Mouse (Mus musculus) stomach, embryonic 14.5 days (tissue): Measurements from ENCODE around the gene Filip1l. TPM values are rescaled to one million over a fixed set of nuclear protein-coding genes. Genes with fewer than 3 reads are reported as not detected.

Source experiments
- ATAC-seq: fragments of 200-750 bp; cut with Nextera tagmentation; 2 replicates; pipeline ENCODE4 v1.8.0; 2017; ENCODE audit warnings: low read depth, moderate TSS enrichment; ENCODE audit not compliant: insufficient number of reproducible peaks, insufficient read depth, low FRiP score
- H3K27ac ChIP-seq: fragments of 300-500 bp; sonication (generic); 2 replicates; pipeline ENCODE4 v1.5.1; 2014; ENCODE audit warnings: mild to moderate bottlenecking, low read length, moderate library complexity, mixed read lengths
- H3K27me3 ChIP-seq: fragments of 300-500 bp; sonication (generic); 2 replicates; pipeline ENCODE4 v1.6.1; 2014; ENCODE audit warnings: low read length, control low read depth, mixed read lengths; ENCODE audit not compliant: control insufficient read depth, insufficient read depth
- H3K36me3 ChIP-seq: fragments of 300-500 bp; sonication (generic); 2 replicates; pipeline ENCODE4 v1.6.1; 2014; ENCODE audit warnings: mild to moderate bottlenecking, control low read depth, low read length, moderate library complexity, mixed read lengths; ENCODE audit not compliant: control insufficient read depth, insufficient read depth
- H3K4me1 ChIP-seq: fragments of 300-500 bp; sonication (generic); 2 replicates; pipeline ENCODE4 v1.6.1; 2014; ENCODE audit warnings: low read length, control low read depth, mixed read lengths; ENCODE audit not compliant: control insufficient read depth, insufficient read depth
- H3K4me2 ChIP-seq: fragments of 300-500 bp; sonication (generic); replicated peaks from 2 replicates; pipeline ENCODE4 v1.6.1; 2014; ENCODE audit warnings: low read depth, low read length, control low read depth
- H3K4me3 ChIP-seq: fragments of 300-500 bp; sonication (generic); 2 replicates; pipeline ENCODE4 v1.5.1; 2014; ENCODE audit warnings: low read depth, low read length, control low read depth
- H3K9ac ChIP-seq: fragments of 300-500 bp; sonication (generic); replicated peaks from 2 replicates; pipeline ENCODE4 v1.6.1; 2014; ENCODE audit warnings: low read depth, mild to moderate bottlenecking, control low read depth, low read length, moderate library complexity, mixed read lengths
- H3K9me3 ChIP-seq: fragments of 300-500 bp; sonication (generic); 2 replicates; pipeline ENCODE4 v1.6.1; 2016; ENCODE audit warnings: low read depth, low read length, control low read depth; ENCODE audit not compliant: control insufficient read depth
- WGBS: fragments of 180-500 bp; shearing (Covaris S2); extraction: QIAGEN DNeasy Blood & Tissue Kit; methylation state at CpG from one replicate; pipeline ENCODE4 v1.1.7; 2014; 5-methylcytosine and 5-hydroxymethylcytosine counted together
- polyA plus RNA-seq: library from polyadenylated mRNA; unstranded; fragments of >200 nt; fragmentation: Nextera tagmentation; extraction: Ambion mirVana; gene quantifications from 2 replicates; pipeline ENCODE4 v1.2.1, GENCODE M21; 2014

The Filip1l gene
- polyA plus RNA-seq, 1 experiment from 2014 or later, result 54.7 TPM

GRCm38 (mm10) chr16:57396249-57396648 lies 43.4 kb downstream of the Filip1l start:
- WGBS, result 70% methylated on average over 6 of the region's 6 CpGs

GRCm38 (mm10) chr16:57397845-57398244 lies 45.0 kb downstream of the Filip1l start:
- no peak for ATAC-seq
- H3K36me3 ChIP-seq, result no peaks in the 10 kb centered on the region
- no peaks in the 10 kb centered on the region for H3K9me3 ChIP-seq
- 82% methylated on average over 6 of the region's 6 CpGs for WGBS
- no peak overlapping the region for H3K4me3 ChIP-seq
- no peak overlapping the region for H3K9ac ChIP-seq
- H3K4me2 ChIP-seq, result no peak overlapping the region
- H3K27ac ChIP-seq, result no peak overlapping the region
- H3K27me3 ChIP-seq, result no peaks in the 10 kb centered on the region
- 0 out of 2 replicates have a peak, but pooled peaks cover 9% of the 10 kb centered on the region for H3K4me1 ChIP-seq

More at GRCm38 (mm10) chr16:57396249-57396648, 43.4 kb downstream of the Filip1l start:
- Histone ChIP-seq H3K9me3 (no peaks in the 10 kb centered on the region), H3K4me2 (no peak overlapping the region), H3K9ac (no peak overlapping the region), H3K27me3 (no peaks in the 10 kb centered on the region), H3K36me3 (no peaks in the 10 kb centered on the region), H3K4me3 (no peak overlapping the region), H3K27ac (no peak overlapping the region), H3K4me1 (0 out of 2 replicates have a peak, but pooled peaks cover 9% of the 10 kb centered on the region)
- no peak for ATAC-seq

- Histone ChIP-seq H3K4me1 (0 out of 2 replicates have a peak, but pooled peaks cover 9% of the 10 kb centered on the region), H3K9ac (no peak overlapping the region), H3K4me3 (no peak overlapping the region), H3K27ac (no peak overlapping the region), H3K27me3 (no peaks in the 10 kb centered on the region), H3K4me2 (no peak overlapping the region), H3K36me3 (no peaks in the 10 kb centered on the region), H3K9me3 (no peaks in the 10 kb centered on the region)
- 0 out of 2 replicates have a peak, but pooled peaks have one; percentile 7 for ATAC-seq
- WGBS, result 63% methylated on average over 18 of the region's 18 CpGs
Observed at GRCm38 (mm10) chr16:57398387-57399214, 45.7 kb downstream of the Filip1l start.

GRCm38 (mm10) chr16:57399566-57399965 lies 46.7 kb downstream of the Filip1l start:
- H3K4me3 ChIP-seq, result no peak overlapping the region
- ATAC-seq, result no peak
- no peaks in the 10 kb centered on the region for H3K27me3 ChIP-seq
- H3K9ac ChIP-seq, result no peak overlapping the region
- no peaks in the 10 kb centered on the region for H3K9me3 ChIP-seq
- no peak overlapping the region for H3K4me2 ChIP-seq
- no peaks in the 10 kb centered on the region for H3K36me3 ChIP-seq
- no peak overlapping the region for H3K27ac ChIP-seq
- WGBS, result 77% methylated on average over 10 of the region's 10 CpGs
- 0 out of 2 replicates have a peak, but pooled peaks cover 9% of the 10 kb centered on the region for H3K4me1 ChIP-seq

- Histone ChIP-seq H3K4me2 (no peak overlapping the region), H3K27me3 (no peaks in the 10 kb centered on the region), H3K4me3 (no peak overlapping the region), H3K9ac (no peak overlapping the region), H3K36me3 (no peaks in the 10 kb centered on the region), H3K9me3 (no peaks in the 10 kb centered on the region), H3K4me1 (0 out of 2 replicates have a peak, but pooled peaks cover 9% of the 10 kb centered on the region), H3K27ac (peak overlapping the region; percentile 62; the same call in 1 of the 2 replicates)
- no peak for ATAC-seq
- WGBS, result 37% methylated on average over 6 of the region's 6 CpGs
Observed at GRCm38 (mm10) chr16:57401702-57402101, 48.8 kb downstream of the Filip1l start.

- Histone ChIP-seq H3K4me3 (no peak overlapping the region), H3K36me3 (no peaks in the 10 kb centered on the region), H3K9ac (no peak overlapping the region), H3K4me1 (0 out of 2 replicates have a peak, but pooled peaks cover 7% of the 10 kb centered on the region), H3K27ac (no peak overlapping the region), H3K4me2 (no peak overlapping the region), H3K27me3 (no peaks in the 10 kb centered on the region), H3K9me3 (no peaks in the 10 kb centered on the region)
- no peak for ATAC-seq
- WGBS, result 87% methylated on average over 4 of the region's 4 CpGs
Observed at GRCm38 (mm10) chr16:57402910-57403309, 50.0 kb downstream of the Filip1l start.

GRCm38 (mm10) chr16:57403825-57404224 lies 50.9 kb downstream of the Filip1l start:
- Histone ChIP-seq H3K4me3 (no peak overlapping the region), H3K27me3 (no peaks in the 10 kb centered on the region), H3K4me2 (no peak overlapping the region), H3K36me3 (no peaks in the 10 kb centered on the region), H3K9me3 (no peaks in the 10 kb centered on the region), H3K4me1 (0 out of 2 replicates have a peak, but pooled peaks cover 2% of the 10 kb centered on the region), H3K27ac (no peak overlapping the region), H3K9ac (no peak overlapping the region)
- 51% methylated on average over 5 of the region's 5 CpGs for WGBS
- no peak for ATAC-seq

GRCm38 (mm10) chr16:57412766-57413165 lies 59.9 kb downstream of the Filip1l start:
- Histone ChIP-seq H3K27me3 (no peaks in the 10 kb centered on the region), H3K27ac (no peak overlapping the region), H3K4me1 (no peaks in the 10 kb centered on the region), H3K9me3 (no peaks in the 10 kb centered on the region), H3K4me3 (no peak overlapping the region), H3K9ac (no peak overlapping the region), H3K4me2 (no peak overlapping the region), H3K36me3 (no peaks in the 10 kb centered on the region)
- ATAC-seq, result no peak
- WGBS, result 39% methylated on average over 4 of the region's 4 CpGs
